Mouse (Mus musculus): ENCODE measurements around the gene Hspd1. TPM values are rescaled to one million over a fixed set of nuclear protein-coding genes. Genes with fewer than 3 reads are reported as not detected.
"Not testable (repeated sequence)": the region's sequence is repeated elsewhere in the genome, so short reads cannot be mapped to it uniquely, and the experiment has no call there.

Hspd1 gene
- polyA plus RNA-seq, 1 experiment from 2014 or later = 384 TPM

- Histone ChIP-seq H3K4me2 (peak overlapping the region; percentile 90), H3K9ac (replicated peaks) (peak overlapping the region; percentile 94), H3K27ac (peak overlapping the region; percentile 95), H3K27me3 (no peaks in the 10 kb centered on the region), H3K4me1 (replicated peaks) (peaks cover 29% of the 10 kb centered on the region), H3K9me3 (no peaks in the 10 kb centered on the region), H3K4me3 (replicated peaks) (peak overlapping the region; percentile 92), H3K36me3 (peaks cover 54% of the 10 kb centered on the region)
- under 1% methylated on average over 13 of the region's 13 CpGs for WGBS
- ATAC-seq (ENCODE audit: insufficient number of reproducible peaks, insufficient read depth, low FRiP score, low TSS enrichment, low read depth) = no peak
These were observed 1.1 kb downstream of the Hspd1 start for GRCm38 (mm10) chr1:55086868-55087400.

GRCm38 (mm10) chr1:55085781-55086366 lies 2.2 kb downstream of the Hspd1 start:
- Histone ChIP-seq H3K27ac (no peak overlapping the region), H3K9ac (replicated peaks) (peak overlapping the region; percentile 94; the same call in 1 of the 2 replicates), H3K36me3 (peaks cover 56% of the 10 kb centered on the region), H3K9me3 (no peaks in the 10 kb centered on the region), H3K4me2 (peak overlapping the region; percentile 90), H3K4me1 (replicated peaks) (peaks cover 29% of the 10 kb centered on the region), H3K27me3 (no peaks in the 10 kb centered on the region), H3K4me3 (replicated peaks) (peak overlapping the region; percentile 92)
- WGBS = 49% methylated on average over 7 of the region's 7 CpGs
- no peak for ATAC-seq (ENCODE audit: insufficient number of reproducible peaks, insufficient read depth, low FRiP score, low TSS enrichment, low read depth)

- ATAC-seq (ENCODE audit: insufficient number of reproducible peaks, insufficient read depth, low FRiP score, low TSS enrichment, low read depth) = no peak
- Histone ChIP-seq H3K9ac (replicated peaks) (no peak overlapping the region), H3K36me3 (peaks cover 84% of the 10 kb centered on the region), H3K4me1 (replicated peaks) (peaks cover 19% of the 10 kb centered on the region), H3K27ac (no peak overlapping the region), H3K4me2 (no peak overlapping the region), H3K27me3 (no peaks in the 10 kb centered on the region), H3K9me3 (no peaks in the 10 kb centered on the region), H3K4me3 (replicated peaks) (no peak overlapping the region)
- 59% methylated on average over 1 of the region's 1 CpGs for WGBS
These were observed 5.9 kb downstream of the Hspd1 start for GRCm38 (mm10) chr1:55082106-55082505.

GRCm38 (mm10) chr1:55079677-55080076 lies 8.4 kb downstream of the Hspd1 start:
- Histone ChIP-seq H3K27me3 (no peaks in the 10 kb centered on the region), H3K9me3 (no peaks in the 10 kb centered on the region), H3K27ac (no peak overlapping the region), H3K9ac (replicated peaks) (no peak overlapping the region), H3K36me3 (peaks cover 75% of the 10 kb centered on the region), H3K4me3 (replicated peaks) (no peak overlapping the region), H3K4me2 (no peak overlapping the region), H3K4me1 (replicated peaks) (no peaks in the 10 kb centered on the region)
- 92% methylated on average over 4 of the region's 4 CpGs for WGBS
- no peak for ATAC-seq (ENCODE audit: insufficient number of reproducible peaks, insufficient read depth, low FRiP score, low TSS enrichment, low read depth)

- Histone ChIP-seq H3K4me3 (replicated peaks) (no peak overlapping the region), H3K9me3 (no peaks in the 10 kb centered on the region), H3K27ac (no peak overlapping the region), H3K4me1 (replicated peaks) (no peaks in the 10 kb centered on the region), H3K27me3 (no peaks in the 10 kb centered on the region), H3K36me3 (peaks cover 53% of the 10 kb centered on the region), H3K4me2 (no peak overlapping the region), H3K9ac (replicated peaks) (no peak overlapping the region)
- 78% methylated on average over 2 of the region's 2 CpGs for WGBS
- no peak for ATAC-seq (ENCODE audit: insufficient number of reproducible peaks, insufficient read depth, low FRiP score, low TSS enrichment, low read depth)
These were observed 11.1 kb downstream of the Hspd1 start for GRCm38 (mm10) chr1:55076849-55077516.

GRCm38 (mm10) chr1:55076395-55076743 lies 11.7 kb downstream of the Hspd1 start:
- Histone ChIP-seq H3K27me3 (no peaks in the 10 kb centered on the region), H3K9ac (replicated peaks) (no peak overlapping the region), H3K4me1 (replicated peaks) (no peaks in the 10 kb centered on the region), H3K27ac (no peak overlapping the region), H3K4me3 (replicated peaks) (no peak overlapping the region), H3K9me3 (no peaks in the 10 kb centered on the region), H3K4me2 (no peak overlapping the region), H3K36me3 (peaks cover 52% of the 10 kb centered on the region)
- ATAC-seq (ENCODE audit: insufficient number of reproducible peaks, insufficient read depth, low FRiP score, low TSS enrichment, low read depth) = no peak

- ATAC-seq (ENCODE audit: insufficient number of reproducible peaks, insufficient read depth, low FRiP score, low TSS enrichment, low read depth) = no peak
- 72% methylated on average over 5 of the region's 5 CpGs for WGBS
These were observed 12.2 kb downstream of the Hspd1 start for GRCm38 (mm10) chr1:55075652-55076394.

GRCm38 (mm10) chr1:55074757-55075156 lies 13.3 kb downstream of the Hspd1 start:
- no peaks in the 10 kb centered on the region for H3K9me3 ChIP-seq
- no peak for ATAC-seq (ENCODE audit: insufficient number of reproducible peaks, insufficient read depth, low FRiP score, low TSS enrichment, low read depth)
- H3K4me1 ChIP-seq (replicated peaks) = no peaks in the 10 kb centered on the region
- no peak overlapping the region for H3K27ac ChIP-seq
- H3K4me2 ChIP-seq = no peak overlapping the region
- H3K27me3 ChIP-seq = no peaks in the 10 kb centered on the region
- no peak overlapping the region for H3K9ac ChIP-seq (replicated peaks)
- peaks cover 39% of the 10 kb centered on the region for H3K36me3 ChIP-seq
- H3K4me3 ChIP-seq (replicated peaks) = no peak overlapping the region
- WGBS = 44% methylated on average over 2 of the region's 2 CpGs

More at GRCm38 (mm10) chr1:55075652-55076394, 12.2 kb downstream of the Hspd1 start:
- Histone ChIP-seq H3K4me3 (replicated peaks) (no peak overlapping the region), H3K4me1 (replicated peaks) (no peaks in the 10 kb centered on the region), H3K36me3 (peaks cover 50% of the 10 kb centered on the region), H3K27ac (no peak overlapping the region), H3K9me3 (no peaks in the 10 kb centered on the region), H3K9ac (replicated peaks) (no peak overlapping the region), H3K27me3 (no peaks in the 10 kb centered on the region), H3K4me2 (no peak overlapping the region)

GRCm38 (mm10) chr1:55072328-55072727 lies 15.7 kb downstream of the Hspd1 start:
- H3K4me3 ChIP-seq (replicated peaks); H3K27ac ChIP-seq; H3K27me3 ChIP-seq; H3K9ac ChIP-seq (replicated peaks); H3K9me3 ChIP-seq; H3K4me1 ChIP-seq (replicated peaks); H3K4me2 ChIP-seq; ATAC-seq (ENCODE audit: insufficient number of reproducible peaks, insufficient read depth, low FRiP score, low TSS enrichment, low read depth): not testable (repeated sequence)
- peaks cover 32% of the 10 kb centered on the region for H3K36me3 ChIP-seq

GRCm38 (mm10) chr1:55061772-55062171 lies 26.3 kb downstream of the Hspd1 start:
- Histone ChIP-seq H3K4me2 (no peak overlapping the region), H3K36me3 (peaks cover 34% of the 10 kb centered on the region), H3K9me3 (no peaks in the 10 kb centered on the region), H3K4me1 (replicated peaks) (no peaks in the 10 kb centered on the region), H3K9ac (replicated peaks) (no peak overlapping the region), H3K27ac (no peak overlapping the region), H3K4me3 (replicated peaks) (no peak overlapping the region), H3K27me3 (no peaks in the 10 kb centered on the region)
- ATAC-seq (ENCODE audit: insufficient number of reproducible peaks, insufficient read depth, low FRiP score, low TSS enrichment, low read depth) = no peak
- WGBS = 93% methylated on average over 4 of the region's 4 CpGs

GRCm38 (mm10) chr1:55061099-55061498 lies 26.9 kb downstream of the Hspd1 start:
- no peaks in the 10 kb centered on the region for H3K4me1 ChIP-seq (replicated peaks)
- H3K27me3 ChIP-seq = no peaks in the 10 kb centered on the region
- no peak overlapping the region for H3K4me3 ChIP-seq (replicated peaks)
- H3K36me3 ChIP-seq = peaks cover 33% of the 10 kb centered on the region
- H3K4me2 ChIP-seq = no peak overlapping the region
- H3K27ac ChIP-seq = no peak overlapping the region
- ATAC-seq (ENCODE audit: insufficient number of reproducible peaks, insufficient read depth, low FRiP score, low TSS enrichment, low read depth) = no peak
- 93% methylated on average over 5 of the region's 5 CpGs for WGBS
- H3K9ac ChIP-seq (replicated peaks) = no peak overlapping the region
- no peaks in the 10 kb centered on the region for H3K9me3 ChIP-seq
